Mouse (Mus musculus) forebrain, embryonic 12.5 days (tissue): ENCODE measurements around the gene Tle6. TPM values are rescaled to one million over a fixed set of nuclear protein-coding genes. Genes with fewer than 3 reads are reported as not detected.

Source experiments
- ATAC-seq: fragments of 200-750 bp; cut with Nextera tagmentation; 2 replicates; pipeline ENCODE4 v1.8.0; 2017; ENCODE audit warnings: moderate TSS enrichment; ENCODE audit not compliant: low FRiP score
- H3K27ac ChIP-seq: fragments of 300-500 bp; sonication (generic); 2 replicates; pipeline ENCODE4 v1.5.1; 2016; ENCODE audit warnings: mild to moderate bottlenecking
- H3K27me3 ChIP-seq: fragments of 300-500 bp; sonication (generic); 2 replicates; pipeline ENCODE4 v1.6.1; 2016; ENCODE audit warnings: mild to moderate bottlenecking
- H3K36me3 ChIP-seq: fragments of 300-500 bp; sonication (generic); replicated peaks from 2 replicates; pipeline ENCODE4 v1.6.1; 2016; ENCODE audit warnings: mild to moderate bottlenecking
- H3K4me1 ChIP-seq: fragments of 300-500 bp; sonication (generic); 2 replicates; pipeline ENCODE4 v1.6.1; 2016
- H3K4me2 ChIP-seq: fragments of 300-500 bp; sonication (generic); 2 replicates; pipeline ENCODE4 v1.6.1; 2016; ENCODE audit warnings: mild to moderate bottlenecking, moderate library complexity
- H3K4me3 ChIP-seq: fragments of 300-500 bp; sonication (generic); replicated peaks from 2 replicates; pipeline ENCODE4 v1.5.1; 2016; ENCODE audit warnings: mild to moderate bottlenecking
- H3K9ac ChIP-seq: fragments of 300-500 bp; sonication (generic); 2 replicates; pipeline ENCODE4 v1.6.1; 2016; ENCODE audit warnings: mild to moderate bottlenecking
- H3K9me3 ChIP-seq: fragments of 300-500 bp; sonication (generic); 2 replicates; pipeline ENCODE4 v1.6.1; 2016
- WGBS: fragments of 180-500 bp; shearing (Covaris S2); methylation state at CpG from one replicate; pipeline ENCODE4 v1.1.7; 2016; 5-methylcytosine and 5-hydroxymethylcytosine counted together
- polyA plus RNA-seq: library from polyadenylated mRNA; unstranded; fragments of >200 nt; fragmentation: Nextera tagmentation; extraction: Ambion mirVana; gene quantifications from 2 replicates; pipeline ENCODE4 v1.2.1, GENCODE M21; 2016

The Tle6 gene
- polyA plus RNA-seq, 1 experiment from 2014 or later: 3.1 TPM

DNA sequence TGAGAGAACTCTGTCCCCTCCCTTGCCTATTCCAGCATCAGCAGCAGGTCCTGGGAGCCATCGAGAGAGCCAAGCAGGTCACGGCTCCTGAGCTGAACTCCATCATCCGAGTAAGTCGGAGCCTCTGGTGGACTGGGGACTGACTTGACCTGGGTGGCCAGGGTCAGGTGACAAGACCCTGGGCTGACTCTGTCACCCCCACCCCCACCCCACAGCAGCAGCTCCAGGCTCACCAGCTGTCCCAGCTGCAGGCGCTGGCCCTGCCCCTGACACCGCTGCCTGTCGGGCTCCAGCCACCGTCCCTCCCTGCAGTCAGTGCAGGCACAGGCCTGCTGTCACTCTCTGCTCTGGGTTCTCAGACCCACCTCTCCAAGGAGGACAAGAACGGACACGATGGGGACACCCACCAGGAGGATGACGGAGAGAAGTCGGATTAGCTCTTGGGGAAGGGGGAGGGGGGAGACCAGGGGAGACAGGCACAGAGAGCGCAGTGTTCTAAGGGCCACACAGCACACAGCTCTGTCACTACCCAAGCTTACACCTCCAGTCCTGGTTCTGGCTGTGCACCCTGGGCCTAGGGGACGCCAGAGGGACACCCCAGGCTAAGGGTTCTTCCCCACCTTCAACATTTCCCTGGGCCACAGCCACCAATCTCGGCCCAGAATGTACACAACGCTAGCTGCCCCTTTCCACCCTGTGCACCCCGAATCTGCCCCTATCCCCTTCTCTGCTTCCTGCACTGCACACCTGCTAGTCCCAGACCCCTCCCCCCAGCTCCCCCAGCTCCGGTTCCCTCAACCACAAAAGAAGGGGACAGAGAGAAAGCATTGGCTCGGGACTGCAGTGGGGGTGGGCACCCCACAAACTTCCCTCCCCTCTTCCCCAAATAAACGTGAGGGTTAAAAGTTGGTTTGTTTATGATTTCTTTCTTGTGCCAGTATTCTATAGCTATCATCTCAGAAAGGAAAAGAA, 35.3 kb downstream of the Tle6 start:
- peaks cover 82% of the 10 kb centered on the region for H3K27me3 ChIP-seq
- no peaks in the 10 kb centered on the region for H3K9me3 ChIP-seq
- ATAC-seq: no peak
- H3K4me1 ChIP-seq: peaks cover 78% of the 10 kb centered on the region
- no peak overlapping the region for H3K4me3 ChIP-seq
- no peak overlapping the region for H3K9ac ChIP-seq
- WGBS: 29% methylated on average over 20 of the region's 20 CpGs
- H3K27ac ChIP-seq: no peak overlapping the region
- no peak overlapping the region for H3K4me2 ChIP-seq
- H3K36me3 ChIP-seq: peaks cover 27% of the 10 kb centered on the region

DNA sequence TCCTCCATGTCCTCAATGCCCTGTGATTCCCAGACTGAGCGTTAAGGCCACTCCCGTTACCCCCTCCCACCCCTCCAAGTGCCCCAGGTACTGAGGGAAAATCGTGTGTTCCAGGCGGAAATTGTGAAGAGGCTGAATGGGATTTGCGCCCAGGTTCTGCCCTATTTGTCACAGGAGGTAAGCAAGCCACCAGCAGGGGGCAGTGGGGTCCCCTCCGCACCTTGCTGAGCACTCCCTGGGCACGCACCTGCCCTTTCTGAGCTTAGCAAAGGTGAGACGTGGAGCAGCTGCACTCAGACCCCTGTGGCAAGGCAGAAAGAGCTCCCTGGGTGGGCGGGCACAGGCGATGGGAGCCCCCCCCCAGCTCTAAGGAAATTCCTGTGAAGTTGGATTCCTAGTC, 36.1 kb downstream of the Tle6 start:
- H3K4me2 ChIP-seq: no peak overlapping the region
- H3K9me3 ChIP-seq: no peaks in the 10 kb centered on the region
- no peak overlapping the region for H3K9ac ChIP-seq
- ATAC-seq: no peak
- no peak overlapping the region for H3K4me3 ChIP-seq
- H3K27me3 ChIP-seq: peaks cover 80% of the 10 kb centered on the region
- peaks cover 76% of the 10 kb centered on the region for H3K4me1 ChIP-seq
- H3K27ac ChIP-seq: no peak overlapping the region
- whole genome bisulfite sequencing: 10% methylated on average over 10 of the region's 10 CpGs
- peaks cover 27% of the 10 kb centered on the region for H3K36me3 ChIP-seq

DNA sequence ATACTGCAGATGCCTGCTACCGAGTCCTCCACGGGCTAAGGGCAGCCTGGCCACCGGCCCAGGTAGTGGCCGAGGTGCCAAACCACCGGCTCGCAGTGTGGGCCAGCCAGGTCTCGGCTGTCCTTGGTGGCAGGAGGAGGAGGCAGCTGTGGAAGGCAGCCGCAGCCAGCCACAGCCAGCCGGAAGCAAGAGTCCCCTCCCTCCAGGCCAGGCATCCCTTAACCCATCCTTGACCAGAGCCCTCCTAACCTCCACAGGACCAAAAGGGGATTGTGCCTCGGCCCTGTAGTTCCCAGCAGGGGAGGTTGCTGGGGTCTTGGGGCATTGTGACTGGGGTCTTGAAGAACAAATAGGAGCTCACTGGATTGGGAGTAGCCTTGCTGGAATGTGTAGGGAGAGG, 36.7 kb downstream of the Tle6 start:
- Histone ChIP-seq H3K27ac (no peak overlapping the region), H3K4me3 (0 out of 2 replicates have a peak overlapping the region, but pooled peaks have one; percentile 19), H3K4me2 (peak overlapping the region; percentile 39), H3K9me3 (no peaks in the 10 kb centered on the region), H3K4me1 (peaks cover 71% of the 10 kb centered on the region), H3K9ac (no peak overlapping the region), H3K36me3 (peaks cover 27% of the 10 kb centered on the region), H3K27me3 (peaks cover 75% of the 10 kb centered on the region)
- no peak for ATAC-seq
- WGBS: 1% methylated on average over 10 of the region's 10 CpGs

GRCm38 (mm10) chr10:81563481-81563880, 37.4 kb downstream of the Tle6 start:
- Histone ChIP-seq H3K36me3 (peaks cover 27% of the 10 kb centered on the region), H3K27ac (no peak overlapping the region), H3K27me3 (peaks cover 67% of the 10 kb centered on the region), H3K4me1 (peaks cover 63% of the 10 kb centered on the region), H3K4me3 (no peak overlapping the region), H3K9me3 (no peaks in the 10 kb centered on the region), H3K9ac (no peak overlapping the region), H3K4me2 (peak overlapping the region; percentile 39; the same call in 1 of the 2 replicates)
- ATAC-seq: no peak
- WGBS: 51% methylated on average over 6 of the region's 6 CpGs

DNA sequence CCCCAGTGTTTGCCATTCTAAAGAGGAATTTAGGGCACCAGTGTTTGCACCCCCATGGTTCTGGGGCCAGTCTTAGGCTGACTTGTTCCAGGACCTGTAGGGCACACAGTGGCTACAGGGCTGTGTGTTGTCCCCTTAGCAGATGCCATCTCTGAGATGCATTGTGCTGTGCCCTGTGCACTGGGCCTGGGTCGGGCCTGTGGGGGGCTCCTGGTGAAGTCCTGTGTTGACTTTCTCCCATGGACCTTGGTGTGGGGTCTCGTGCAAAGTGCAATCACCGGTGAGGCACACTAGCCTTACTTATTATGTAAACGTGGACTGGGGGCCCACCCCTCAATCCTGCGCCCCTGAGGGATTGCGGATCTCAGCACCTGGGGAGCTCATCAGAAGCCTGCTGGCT, 38.5 kb downstream of the Tle6 start:
- Histone ChIP-seq H3K4me2 (peak overlapping the region; percentile 39; the same call in 1 of the 2 replicates), H3K4me1 (peaks cover 55% of the 10 kb centered on the region), H3K36me3 (peaks cover 27% of the 10 kb centered on the region), H3K9me3 (no peaks in the 10 kb centered on the region), H3K4me3 (no peak overlapping the region), H3K9ac (0 out of 2 replicates have a peak overlapping the region, but pooled peaks have one; percentile 17), H3K27me3 (peaks cover 59% of the 10 kb centered on the region), H3K27ac (no peak overlapping the region)
- 71% methylated on average over 6 of the region's 6 CpGs for WGBS
- no peak for ATAC-seq

GRCm38 (mm10) chr10:81560719-81561459, 40.0 kb downstream of the Tle6 start:
- Histone ChIP-seq H3K9ac (peak overlapping the region; percentile 99), H3K4me2 (peak overlapping the region; percentile 93), H3K4me3 (peak overlapping the region; percentile 90), H3K27ac (peak overlapping the region; percentile 91), H3K9me3 (no peaks in the 10 kb centered on the region), H3K27me3 (peaks cover 43% of the 10 kb centered on the region), H3K4me1 (peaks cover 55% of the 10 kb centered on the region), H3K36me3 (peaks cover 18% of the 10 kb centered on the region)
- ATAC-seq: no peak
- 31% methylated on average over 16 of the region's 16 CpGs for WGBS

GRCm38 (mm10) chr10:81559627-81560539, 41.0 kb downstream of the Tle6 start:
- WGBS: under 1% methylated on average over 34 of the region's 36 CpGs
- H3K27me3 ChIP-seq: peaks cover 33% of the 10 kb centered on the region
- peaks cover 45% of the 10 kb centered on the region for H3K4me1 ChIP-seq
- peak overlapping the region; percentile 90 for H3K4me3 ChIP-seq
- H3K27ac ChIP-seq: peak overlapping the region; percentile 91
- H3K9ac ChIP-seq: peak overlapping the region; percentile 99
- no peaks in the 10 kb centered on the region for H3K9me3 ChIP-seq
- peak; percentile 40 for ATAC-seq
- H3K36me3 ChIP-seq: peaks cover 8% of the 10 kb centered on the region
- H3K4me2 ChIP-seq: peak overlapping the region; percentile 93

DNA sequence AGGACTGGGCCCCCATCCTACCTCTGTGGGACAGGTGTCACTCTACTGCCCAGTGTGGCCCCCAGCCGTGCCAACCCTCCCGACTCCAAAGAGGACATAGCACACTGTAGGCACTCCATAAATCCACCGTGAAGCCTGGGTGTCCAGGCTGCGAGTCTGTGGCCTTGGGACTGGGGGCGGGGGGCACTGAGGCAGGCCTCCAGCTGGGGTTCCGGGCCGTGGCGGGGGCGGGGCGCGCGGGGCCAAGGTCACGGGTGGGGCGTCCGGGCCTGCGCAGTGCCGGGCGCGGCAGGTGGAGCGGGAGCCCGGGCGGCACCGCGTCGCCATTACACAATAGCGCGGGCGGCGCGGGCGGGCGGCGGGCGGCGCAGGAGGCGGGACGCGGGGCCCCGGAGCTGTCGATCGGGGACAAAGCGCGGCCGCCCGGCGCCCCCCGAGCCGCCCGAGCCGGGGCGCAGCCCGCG, 41.7 kb downstream of the Tle6 start, which contains the start of gene Aes:
Gene Aes (plus strand): TSS at position 326 of the 464 bp plus-strand sequence.
- H3K4me2 ChIP-seq: peak within 1 kb of the TSS; percentile 93
- H3K9ac ChIP-seq: peak within 1 kb of the TSS; percentile 99
- H3K36me3 ChIP-seq: peaks cover 5% of the 10 kb centered on the region
- H3K27ac ChIP-seq: peak within 1 kb of the TSS; percentile 91
- peak; percentile 75 for ATAC-seq
- peaks cover 38% of the 10 kb centered on the region for H3K4me1 ChIP-seq
- peak within 1 kb of the TSS; percentile 90 for H3K4me3 ChIP-seq
- peaks cover 26% of the 10 kb centered on the region for H3K27me3 ChIP-seq
- WGBS: 1% methylated on average over 18 of the region's 53 CpGs
- H3K9me3 ChIP-seq: no peaks in the 10 kb centered on the region

- H3K4me1 ChIP-seq: peaks cover 21% of the 10 kb centered on the region
- H3K27me3 ChIP-seq: peaks cover 11% of the 10 kb centered on the region
- ATAC-seq: no peak
- no peak overlapping the region for H3K4me2 ChIP-seq
- no peak overlapping the region for H3K4me3 ChIP-seq
- 48% methylated on average over 1 of the region's 1 CpGs for WGBS
- no peak overlapping the region for H3K27ac ChIP-seq
- peaks cover 5% of the 10 kb centered on the region for H3K36me3 ChIP-seq
- no peak overlapping the region for H3K9ac ChIP-seq
- no peaks in the 10 kb centered on the region for H3K9me3 ChIP-seq
Measured at GRCm38 (mm10) chr10:81557491-81557890, 43.4 kb downstream of the Tle6 start.

DNA sequence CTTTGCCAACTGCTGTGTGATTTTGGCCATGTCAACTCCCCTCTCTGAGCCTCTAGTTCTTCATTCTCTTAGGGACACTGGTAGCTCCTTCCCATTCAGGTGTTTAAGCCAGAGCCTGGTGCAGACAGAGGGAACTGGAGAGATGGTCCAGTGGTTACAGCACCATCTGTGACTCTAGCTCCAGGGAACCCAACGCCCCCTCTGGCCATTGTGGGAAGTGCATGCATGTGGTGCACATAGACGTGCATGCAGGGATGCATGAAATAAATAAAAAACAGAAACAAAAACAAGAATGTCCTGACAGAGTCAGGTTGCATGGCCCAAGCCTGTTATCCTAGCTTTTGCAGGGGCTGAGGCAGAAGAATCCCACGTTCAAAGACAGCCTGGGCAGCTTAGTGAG, 44.6 kb downstream of the Tle6 start:
- H3K4me3 ChIP-seq: no peak overlapping the region
- WGBS: 74% methylated on average over 3 of the region's 3 CpGs
- H3K9ac ChIP-seq: no peak overlapping the region
- 0 out of 2 replicates have a peak, but pooled peaks cover 4% of the 10 kb centered on the region for H3K27me3 ChIP-seq
- ATAC-seq: no peak
- H3K27ac ChIP-seq: no peak overlapping the region
- H3K4me2 ChIP-seq: no peak overlapping the region
- H3K4me1 ChIP-seq: peaks cover 13% of the 10 kb centered on the region
- H3K36me3 ChIP-seq: no peaks in the 10 kb centered on the region; the same call in 1 of the 2 replicates
- no peaks in the 10 kb centered on the region for H3K9me3 ChIP-seq
